Mouse (Mus musculus) lung, adult 18-20 months (tissue): Measurements from ENCODE around the gene St8sia1.
"Not testable (repeated sequence)": the region's sequence is repeated elsewhere in the genome, so short reads cannot be mapped to it uniquely, and the experiment has no call there.

Source experiments
- DNase-seq, 2 experiments: peaks; one replicate each; pipeline ENCODE4 v3.0.0; 2022; ENCODE audit warnings: mixed read lengths in 2 of 2

St8sia1 gene

GRCm38 (mm10) chr6:142964076-142964530 is at the start of gene St8sia1:
St8sia1 (minus strand) TSS chr6:142964452.
- DNase-seq = no peak

GRCm38 (mm10) chr6:143012513-143013215 is 48.4 kb upstream of the St8sia1 start:
- no peak for DNase-seq

GRCm38 (mm10) chr6:143008865-143009264 is 44.6 kb upstream of the St8sia1 start:
- no peak for DNase-seq

- DNase-seq = not testable (repeated sequence)
These were observed 41.0 kb upstream of the St8sia1 start for GRCm38 (mm10) chr6:143005209-143005608.

- no peak for DNase-seq
These were observed 40.5 kb upstream of the St8sia1 start for GRCm38 (mm10) chr6:143004801-143005200.

GRCm38 (mm10) chr6:142998221-142998999 is 34.2 kb upstream of the St8sia1 start:
- no peak for DNase-seq

- DNase-seq = no peak
These were observed 32.6 kb upstream of the St8sia1 start for GRCm38 (mm10) chr6:142996887-142997286.

GRCm38 (mm10) chr6:142995567-142995966 is 31.3 kb upstream of the St8sia1 start:
- DNase-seq = peak; percentile 17 to 39

- DNase-seq = no peak
These were observed 30.6 kb upstream of the St8sia1 start for GRCm38 (mm10) chr6:142994821-142995220.

GRCm38 (mm10) chr6:142993705-142994698 is 29.8 kb upstream of the St8sia1 start:
- DNase-seq = no peak

- DNase-seq = no peak
These were observed 28.7 kb upstream of the St8sia1 start for GRCm38 (mm10) chr6:142992971-142993370.

GRCm38 (mm10) chr6:142992099-142992498 is 27.8 kb upstream of the St8sia1 start:
- DNase-seq = no peak

GRCm38 (mm10) chr6:142991391-142992059 is 27.3 kb upstream of the St8sia1 start:
- no peak for DNase-seq

GRCm38 (mm10) chr6:142990516-142990915 is 26.3 kb upstream of the St8sia1 start:
- DNase-seq = no peak

GRCm38 (mm10) chr6:142989495-142989894 is 25.2 kb upstream of the St8sia1 start:
- DNase-seq = peak; percentile 9 to 16

- peak; percentile 33 to 43 for DNase-seq
These were observed 24.5 kb upstream of the St8sia1 start for GRCm38 (mm10) chr6:142988753-142989152.

GRCm38 (mm10) chr6:142988231-142988630 is 24.0 kb upstream of the St8sia1 start:
- DNase-seq = no peak

GRCm38 (mm10) chr6:142987616-142988015 is 23.4 kb upstream of the St8sia1 start:
- no peak for DNase-seq

- not testable (repeated sequence) for DNase-seq
These were observed 22.5 kb upstream of the St8sia1 start for GRCm38 (mm10) chr6:142986706-142987105.

- DNase-seq = not testable (repeated sequence)
These were observed 21.4 kb upstream of the St8sia1 start for GRCm38 (mm10) chr6:142985561-142986238.
